Mouse (Mus musculus) CD4-positive, CD25-positive, alpha-beta regulatory T cell, adult 9 weeks (primary cell): ENCODE measurements around the gene Olfr1040. TPM values are rescaled to one million over a fixed set of nuclear protein-coding genes. Genes with fewer than 3 reads are reported as not detected.

Source experiments
- polyA plus RNA-seq: library from polyadenylated mRNA; unstranded; fragments of 100-300 nt; shearing (Covaris generic); gene quantifications from one replicate; pipeline ENCODE4 v1.2.1, GENCODE M21; 2017

The Olfr1040 gene
- not detected for polyA plus RNA-seq

GRCm38 (mm10) chr2:86146632-86147031, at the start of gene Olfr1040:
Gene Olfr1040, minus strand, starts transcription at chr2:86146732.

GRCm38 (mm10) chr2:86185583-86185982, 39.1 kb upstream of the Olfr1040 start, which contains the start of gene Olfr52:
Gene Olfr52, minus strand, starts transcription at chr2:86185683.

DNA sequence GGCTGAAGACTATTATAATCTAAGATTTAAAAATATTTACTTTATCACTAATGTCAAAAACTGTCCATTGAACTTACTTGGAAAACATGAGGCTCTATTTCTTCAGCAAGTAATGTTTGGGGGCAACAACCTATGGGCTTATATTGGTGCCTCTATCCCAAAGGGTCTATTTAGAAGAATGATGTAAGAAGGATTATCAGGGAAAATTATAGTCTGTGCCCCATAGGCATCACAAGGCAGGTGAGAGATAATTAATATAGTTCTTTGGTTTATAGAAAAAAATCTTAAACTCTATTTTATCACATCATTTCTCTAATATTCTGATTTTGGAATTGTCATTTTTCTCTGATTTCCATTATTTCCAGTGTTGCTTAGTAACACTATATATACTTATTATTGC, 31.2 kb upstream of the Olfr1040 start, which contains the start of gene Olfr1044:
Gene Olfr1044 (minus strand): TSS at position 101 of the 400 bp plus-strand sequence.

GRCm38 (mm10) chr2:86167422-86167821, 20.9 kb upstream of the Olfr1040 start, which contains the start of gene Olfr1043:
Gene Olfr1043, minus strand, starts transcription at chr2:86167522.

GRCm38 (mm10) chr2:86161738-86162137, 15.2 kb upstream of the Olfr1040 start, which contains the start of gene Olfr1042:
Gene Olfr1042, minus strand, starts transcription at chr2:86161838.

GRCm38 (mm10) chr2:86135828-86136227, 10.7 kb downstream of the Olfr1040 start, which contains the start of gene Olfr1039:
Gene Olfr1039, minus strand, starts transcription at chr2:86135928.

Other genes with a start within 250 kb of the Olfr1040 start
- not detected for gene Olfr1024, start 241.7 kb downstream of the Olfr1040 start, polyA plus RNA-seq
- not detected for gene Olfr1025-ps1, start 231.5 kb downstream of the Olfr1040 start, polyA plus RNA-seq
- not detected for gene Olfr1026, start 225.2 kb downstream of the Olfr1040 start, polyA plus RNA-seq
- not detected for gene Olfr1028, start 196.3 kb downstream of the Olfr1040 start, polyA plus RNA-seq
- not detected for gene Olfr1029, start 172.8 kb downstream of the Olfr1040 start, polyA plus RNA-seq
- gene Olfr1030, start 167.5 kb downstream of the Olfr1040 start, polyA plus RNA-seq: not detected
- not detected for gene Olfr1031, start 156.4 kb downstream of the Olfr1040 start, polyA plus RNA-seq
- gene Olfr1032, start 141.2 kb downstream of the Olfr1040 start, polyA plus RNA-seq: not detected
- 1.3 TPM for gene Olfr1033, start 126.1 kb downstream of the Olfr1040 start, polyA plus RNA-seq
- gene Olfr1034, start 100.9 kb downstream of the Olfr1040 start, polyA plus RNA-seq: not detected
- not detected for gene Olfr1036, start 72.7 kb downstream of the Olfr1040 start, polyA plus RNA-seq
- gene Olfr1037, start 59.3 kb downstream of the Olfr1040 start, polyA plus RNA-seq: not detected
- gene Olfr1039, start 10.8 kb downstream of the Olfr1040 start, polyA plus RNA-seq: not detected
- not detected for gene Olfr1042, start 15.1 kb upstream of the Olfr1040 start, polyA plus RNA-seq
- gene Olfr1043, start 20.8 kb upstream of the Olfr1040 start, polyA plus RNA-seq: not detected
- gene Olfr1044, start 31.1 kb upstream of the Olfr1040 start, polyA plus RNA-seq: not detected
- not detected for gene Olfr52, start 39.0 kb upstream of the Olfr1040 start, polyA plus RNA-seq
- gene Olfr1045, start 56.3 kb upstream of the Olfr1040 start, polyA plus RNA-seq: not detected
- gene Olfr1046, start 72.6 kb upstream of the Olfr1040 start, polyA plus RNA-seq: not detected
- not detected for gene Olfr1047, start 84.7 kb upstream of the Olfr1040 start, polyA plus RNA-seq
- gene Olfr1048, start 93.6 kb upstream of the Olfr1040 start, polyA plus RNA-seq: not detected
- not detected for gene Olfr1049, start 111.6 kb upstream of the Olfr1040 start, polyA plus RNA-seq
- not detected for gene Olfr1051, start 132.4 kb upstream of the Olfr1040 start, polyA plus RNA-seq
- not detected for gene Olfr1052, start 145.7 kb upstream of the Olfr1040 start, polyA plus RNA-seq
- gene Olfr1053, start 168.6 kb upstream of the Olfr1040 start, polyA plus RNA-seq: not detected
- gene Olfr1054, start 188.7 kb upstream of the Olfr1040 start, polyA plus RNA-seq: not detected
- not detected for gene Olfr1055, start 203.6 kb upstream of the Olfr1040 start, polyA plus RNA-seq
- gene Olfr1056, start 215.7 kb upstream of the Olfr1040 start, polyA plus RNA-seq: not detected
- gene Olfr1057, start 231.7 kb upstream of the Olfr1040 start, polyA plus RNA-seq: not detected
- gene Olfr1058, start 241.8 kb upstream of the Olfr1040 start, polyA plus RNA-seq: not detected